Mouse (Mus musculus): Measurements from ENCODE around the gene Pnrc1. TPM values are rescaled to one million over a fixed set of nuclear protein-coding genes. Genes with fewer than 3 reads are reported as not detected.

Pnrc1 gene
- polyA plus RNA-seq, 1 experiment = 27.9 TPM

- H3K4me1 ChIP-seq (ENCODE audit: control insufficient read depth, insufficient read depth, low read length) = no peaks in the 10 kb centered on the region; the same call in none of the 2 replicates
- WGBS = 73% methylated on average over 14 of the region's 14 CpGs
- no peak overlapping the region for H3K4me3 ChIP-seq (replicated peaks; ENCODE audit: control insufficient read depth, low read depth, low read length)
- H3K27ac ChIP-seq (ENCODE audit: control insufficient read depth, insufficient read depth, low read depth, low read length, poor library complexity) = no peak overlapping the region
- TF ChIP-seq POLR2A (IDR thresholded peaks at IDR 0.05; ENCODE audit: borderline replicate concordance, control insufficient read depth, low read depth, low read length) = no peak
- no peak for TF ChIP-seq CTCF (IDR thresholded peaks at IDR 0.05; ENCODE audit: control insufficient read depth, insufficient read depth, low read length)
Observed at GRCm38 (mm10) chr4:33245853-33246395, 44.0 kb downstream of the Pnrc1 start.

- peaks cover 2% of the 10 kb centered on the region for H3K4me1 ChIP-seq (ENCODE audit: control insufficient read depth, insufficient read depth, low read length)
- 62% methylated on average over 4 of the region's 4 CpGs for WGBS
Observed at GRCm38 (mm10) chr4:33243921-33244320, 46.0 kb downstream of the Pnrc1 start.

DNA sequence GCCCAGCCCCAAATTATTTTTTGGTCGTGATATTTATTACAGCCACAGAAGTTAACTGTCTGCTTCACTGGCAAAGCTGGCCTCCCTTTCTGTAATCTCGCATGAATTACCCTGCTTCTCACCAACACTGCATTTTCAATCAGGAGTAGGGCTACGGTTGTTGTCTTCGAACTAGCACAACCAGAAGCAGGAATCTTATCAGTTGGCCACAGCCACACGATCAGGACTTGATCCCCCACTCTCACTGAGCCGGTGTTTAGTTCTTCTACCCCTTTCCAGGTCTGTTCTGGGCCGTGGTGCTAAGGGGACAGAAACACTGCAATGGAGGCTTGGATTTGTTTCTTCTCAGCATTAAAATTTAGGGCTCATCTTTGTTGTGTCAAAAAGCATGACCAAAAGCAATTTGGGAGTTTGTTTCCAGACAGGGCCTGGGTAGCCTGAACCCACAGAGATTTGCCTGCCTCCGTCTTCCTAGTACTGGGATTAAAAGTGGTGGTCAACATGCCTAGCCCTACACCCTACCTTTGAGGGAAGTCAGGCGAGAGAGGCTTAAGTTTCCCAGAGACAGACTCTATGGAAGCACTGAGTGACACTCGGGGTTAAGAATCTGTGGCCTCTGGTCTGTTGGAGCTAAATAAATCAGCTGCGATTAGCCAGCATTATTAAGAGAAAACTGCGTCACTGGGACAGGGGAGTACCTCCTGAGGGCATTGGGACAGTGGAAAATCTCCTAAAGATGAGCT is 46.8 kb downstream of the Pnrc1 start:
- no peak overlapping the region for H3K27ac ChIP-seq (ENCODE audit: control insufficient read depth, insufficient read depth, low read depth, low read length, poor library complexity)
- peaks cover 2% of the 10 kb centered on the region for H3K4me1 ChIP-seq (ENCODE audit: control insufficient read depth, insufficient read depth, low read length)
- TF ChIP-seq POLR2A (IDR thresholded peaks at IDR 0.05; ENCODE audit: borderline replicate concordance, control insufficient read depth, low read depth, low read length) = no peak
- no peak for TF ChIP-seq CTCF (IDR thresholded peaks at IDR 0.05; ENCODE audit: control insufficient read depth, insufficient read depth, low read length)
- no peak overlapping the region for H3K4me3 ChIP-seq (replicated peaks; ENCODE audit: control insufficient read depth, low read depth, low read length)
- WGBS = 60% methylated on average over 12 of the region's 12 CpGs

More at GRCm38 (mm10) chr4:33243921-33244320, 46.0 kb downstream of the Pnrc1 start:
- TF ChIP-seq POLR2A (IDR thresholded peaks at IDR 0.05; ENCODE audit: borderline replicate concordance, control insufficient read depth, low read depth, low read length) (no peak), CTCF (IDR thresholded peaks at IDR 0.05; ENCODE audit: control insufficient read depth, insufficient read depth, low read length) (no peak)
- Histone ChIP-seq H3K4me3 (replicated peaks; ENCODE audit: control insufficient read depth, low read depth, low read length) (no peak overlapping the region), H3K27ac (ENCODE audit: control insufficient read depth, insufficient read depth, low read depth, low read length, poor library complexity) (no peak overlapping the region)

DNA sequence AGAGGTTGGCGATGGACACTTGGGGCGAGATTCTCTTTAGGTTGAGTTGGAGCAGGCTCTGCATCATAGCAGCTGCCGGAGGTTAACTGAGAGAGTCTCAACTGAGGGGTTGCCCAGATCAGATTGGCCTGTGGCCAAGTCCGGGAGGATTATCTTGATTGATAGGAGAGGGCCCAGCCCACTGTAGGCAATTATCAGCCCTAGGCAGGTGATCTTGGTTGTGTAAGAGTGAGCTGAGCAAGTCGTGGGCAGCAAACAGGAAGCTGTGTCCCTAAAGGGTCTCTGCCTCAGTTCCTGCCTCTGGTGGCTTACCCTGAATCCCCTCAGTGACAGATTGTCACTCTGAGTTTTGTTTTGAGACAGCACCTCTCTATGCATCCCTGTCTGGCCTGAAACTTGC is 47.4 kb downstream of the Pnrc1 start:
- no peak overlapping the region for H3K27ac ChIP-seq (ENCODE audit: control insufficient read depth, insufficient read depth, low read depth, low read length, poor library complexity)

GRCm38 (mm10) chr4:33230881-33231280 is 59.1 kb downstream of the Pnrc1 start:
- no peak for TF ChIP-seq POLR2A (IDR thresholded peaks at IDR 0.05; ENCODE audit: borderline replicate concordance, control insufficient read depth, low read depth, low read length)
- Histone ChIP-seq H3K4me1 (ENCODE audit: control insufficient read depth, insufficient read depth, low read length) (no peaks in the 10 kb centered on the region), H3K4me3 (replicated peaks; ENCODE audit: control insufficient read depth, low read depth, low read length) (no peak overlapping the region), H3K27ac (ENCODE audit: control insufficient read depth, insufficient read depth, low read depth, low read length, poor library complexity) (no peak overlapping the region)
- 86% methylated on average over 18 of the region's 18 CpGs for WGBS

More for the DNA sequence above, 47.4 kb downstream of the Pnrc1 start:
- no peak overlapping the region for H3K4me3 ChIP-seq (replicated peaks; ENCODE audit: control insufficient read depth, low read depth, low read length)
- WGBS = 48% methylated on average over 5 of the region's 5 CpGs
- TF ChIP-seq POLR2A (IDR thresholded peaks at IDR 0.05; ENCODE audit: borderline replicate concordance, control insufficient read depth, low read depth, low read length) (no peak), CTCF (IDR thresholded peaks at IDR 0.05; ENCODE audit: control insufficient read depth, insufficient read depth, low read length) (no peak)
- H3K4me1 ChIP-seq (ENCODE audit: control insufficient read depth, insufficient read depth, low read length) = peaks cover 2% of the 10 kb centered on the region

GRCm38 (mm10) chr4:33229639-33230038 is 60.3 kb downstream of the Pnrc1 start:
- H3K4me3 ChIP-seq (replicated peaks; ENCODE audit: control insufficient read depth, low read depth, low read length) = no peak overlapping the region
- 69% methylated on average over 4 of the region's 4 CpGs for WGBS
- no peak overlapping the region for H3K27ac ChIP-seq (ENCODE audit: control insufficient read depth, insufficient read depth, low read depth, low read length, poor library complexity)
- no peaks in the 10 kb centered on the region for H3K4me1 ChIP-seq (ENCODE audit: control insufficient read depth, insufficient read depth, low read length)
- TF ChIP-seq POLR2A (IDR thresholded peaks at IDR 0.05; ENCODE audit: borderline replicate concordance, control insufficient read depth, low read depth, low read length) (no peak), CTCF (IDR thresholded peaks at IDR 0.05; ENCODE audit: control insufficient read depth, insufficient read depth, low read length) (no peak)

GRCm38 (mm10) chr4:33227164-33227563 is 62.8 kb downstream of the Pnrc1 start:
- H3K4me3 ChIP-seq (replicated peaks; ENCODE audit: control insufficient read depth, low read depth, low read length) = no peak overlapping the region
- TF ChIP-seq CTCF (IDR thresholded peaks at IDR 0.05; ENCODE audit: control insufficient read depth, insufficient read depth, low read length) = no peak
- no peaks in the 10 kb centered on the region for H3K4me1 ChIP-seq (ENCODE audit: control insufficient read depth, insufficient read depth, low read length)
- no peak overlapping the region for H3K27ac ChIP-seq (ENCODE audit: control insufficient read depth, insufficient read depth, low read depth, low read length, poor library complexity)
- 60% methylated on average over 7 of the region's 7 CpGs for whole genome bisulfite sequencing

- Histone ChIP-seq H3K4me3 (replicated peaks; ENCODE audit: control insufficient read depth, low read depth, low read length) (no peak overlapping the region), H3K27ac (ENCODE audit: control insufficient read depth, insufficient read depth, low read depth, low read length, poor library complexity) (no peak overlapping the region), H3K4me1 (ENCODE audit: control insufficient read depth, insufficient read depth, low read length) (no peaks in the 10 kb centered on the region)
- no peak for TF ChIP-seq CTCF (IDR thresholded peaks at IDR 0.05; ENCODE audit: control insufficient read depth, insufficient read depth, low read length)
- TF ChIP-seq POLR2A (IDR thresholded peaks at IDR 0.05; ENCODE audit: borderline replicate concordance, control insufficient read depth, low read depth, low read length) = no peak
- WGBS = 66% methylated on average over 7 of the region's 7 CpGs
Observed at GRCm38 (mm10) chr4:33224003-33224675, 65.8 kb downstream of the Pnrc1 start.

All from bone marrow, adult 2 months (tissue).